Comparison of ENCODE assay signal across 25 mouse cellular contexts in genomic region chr6:58160852-58161251, GRCm38 (mm10). TPM values are rescaled to one million over a fixed set of nuclear protein-coding genes. Genes with fewer than 3 reads are reported as not detected.
DNase-seq lines count a peak whose midpoint lies in the region; ATAC-seq and TF ChIP-seq lines count a peak whose summit lies in the region.
"Had no signal": no experiment of that assay in that cellular context is flagged by ENCODE, and none has a peak within 500 bp of the region (broad histone marks: within the 10 kb centered on the region; RNA-seq: fewer than 3 reads in every experiment).

No protein-coding gene starts in this region.

- no peaks in the 10 kb centered on the region for H3K27me3 ChIP-seq in heart, embryonic 10.5 days (ENCODE audit: insufficient read depth, poor library complexity, severe bottlenecking)
- H3K27me3 ChIP-seq in limb, embryonic 11.5 days (ENCODE audit: control insufficient read depth, insufficient read depth, low read length): no peaks in the 10 kb centered on the region
- no peaks in the 10 kb centered on the region for H3K27me3 ChIP-seq in limb, embryonic 10.5 days (ENCODE audit: low read depth, poor library complexity, severe bottlenecking)
- H3K27me3 ChIP-seq in midbrain, embryonic 14.5 days (ENCODE audit: control insufficient read depth, insufficient read depth, low read length): no peaks in the 10 kb centered on the region
- no peaks in the 10 kb centered on the region for H3K27me3 ChIP-seq in midbrain, postnatal 0 days (ENCODE audit: insufficient read depth, low read length)
- H3K27me3 ChIP-seq: embryonic facial prominence, embryonic 12.5 days had no signal

- 83% methylated on average over 3 of the region's 3 CpGs for WGBS in heart, embryonic 10.5 days
- 91% methylated on average over 3 of the region's 3 CpGs for WGBS in limb, embryonic 11.5 days
- 98% methylated on average over 3 of the region's 3 CpGs for WGBS in limb, embryonic 10.5 days
- 96% methylated on average over 3 of the region's 3 CpGs for WGBS in midbrain, embryonic 14.5 days
- 92% methylated on average over 3 of the region's 3 CpGs for WGBS in midbrain, postnatal 0 days

- H3K4me2 ChIP-seq in limb, embryonic 11.5 days (ENCODE audit: low read depth, severe bottlenecking): no peak overlapping the region
- H3K4me2 ChIP-seq in midbrain, embryonic 14.5 days (ENCODE audit: low read length): no peak overlapping the region
- H3K4me2 ChIP-seq in midbrain, postnatal 0 days (ENCODE audit: low read depth, low read length, poor library complexity, severe bottlenecking): no peak overlapping the region
- H3K4me2 ChIP-seq: embryonic facial prominence, embryonic 12.5 days had no signal

- H3K36me3 ChIP-seq in heart, embryonic 10.5 days: no peaks in the 10 kb centered on the region
- H3K36me3 ChIP-seq in limb, embryonic 11.5 days (ENCODE audit: control insufficient read depth, insufficient read depth, low read length): no peaks in the 10 kb centered on the region
- no peaks in the 10 kb centered on the region for H3K36me3 ChIP-seq in limb, embryonic 10.5 days
- H3K36me3 ChIP-seq in midbrain, embryonic 14.5 days (ENCODE audit: control insufficient read depth, insufficient read depth, low read length): no peaks in the 10 kb centered on the region
- H3K36me3 ChIP-seq in midbrain, postnatal 0 days (ENCODE audit: insufficient read depth, low read length): no peaks in the 10 kb centered on the region
- H3K36me3 ChIP-seq: embryonic facial prominence, embryonic 12.5 days had no signal

- no peaks in the 10 kb centered on the region for H3K4me1 ChIP-seq in heart, embryonic 10.5 days
- H3K4me1 ChIP-seq in limb, embryonic 11.5 days (ENCODE audit: control insufficient read depth, insufficient read depth, low read length): no peaks in the 10 kb centered on the region
- no peaks in the 10 kb centered on the region for H3K4me1 ChIP-seq in limb, embryonic 10.5 days
- no peaks in the 10 kb centered on the region for H3K4me1 ChIP-seq in midbrain, embryonic 14.5 days (ENCODE audit: control insufficient read depth, insufficient read depth, low read length)
- H3K4me1 ChIP-seq in midbrain, postnatal 0 days (ENCODE audit: insufficient read depth, low read length): no peaks in the 10 kb centered on the region
- H3K4me1 ChIP-seq: embryonic facial prominence, embryonic 12.5 days had no signal

- no peak overlapping the region for H3K27ac ChIP-seq in heart, embryonic 10.5 days
- no peak overlapping the region for H3K27ac ChIP-seq in limb, embryonic 11.5 days (replicated peaks; ENCODE audit: low read depth, low read length)
- no peak overlapping the region for H3K27ac ChIP-seq in limb, embryonic 10.5 days
- no peak overlapping the region for H3K27ac ChIP-seq in midbrain, embryonic 14.5 days (replicated peaks; ENCODE audit: low read depth, low read length)
- H3K27ac ChIP-seq in midbrain, postnatal 0 days (ENCODE audit: low read depth, low read length): no peak overlapping the region
- H3K27ac ChIP-seq: embryonic facial prominence, embryonic 12.5 days; hindbrain, postnatal 0 days had no signal

- DNase-seq in heart, embryonic 10.5 days (ENCODE audit: low spot score): peak; percentile 58
- no peak for DNase-seq in heart, postnatal 25 days (ENCODE audit: low spot score)
- peak; percentile 12 for DNase-seq in limb, embryonic 11.5 days (ENCODE audit: low spot score)
- DNase-seq in limb, embryonic 10.5 days (ENCODE audit: low spot score): no peak
- DNase-seq in midbrain, embryonic 14.5 days: no peak
- no peak for DNase-seq in midbrain, postnatal 0 days (ENCODE audit: low spot score)
- no peak for DNase-seq in embryo, embryonic 11 days
- DNase-seq: adrenal gland, adult 2 months; adrenal gland, postnatal 25 days; cerebellum, adult 18-20 months; cerebellum, adult 9-11 months; cerebellum, postnatal 36 days; forebrain, postnatal 0 days; gastrocnemius, postnatal 14 days; heart, postnatal 36 days had no signal

- TF ChIP-seq CTCF in midbrain, postnatal 0 days (IDR thresholded peaks at IDR 0.05): no peak

- intact Hi-C loops in heart, postnatal 25 days (cut with DNase I): no loop called here

- no peak overlapping the region for H3K4me3 ChIP-seq in heart, embryonic 10.5 days
- H3K4me3 ChIP-seq in limb, embryonic 11.5 days (ENCODE audit: low read depth, low read length): no peak overlapping the region
- H3K4me3 ChIP-seq in limb, embryonic 10.5 days: no peak overlapping the region
- no peak overlapping the region for H3K4me3 ChIP-seq in midbrain, embryonic 14.5 days (replicated peaks; ENCODE audit: low read depth, low read length)
- no peak overlapping the region for H3K4me3 ChIP-seq in midbrain, postnatal 0 days (ENCODE audit: low read depth, low read length)
- H3K4me3 ChIP-seq: embryonic facial prominence, embryonic 12.5 days had no signal

- no peaks in the 10 kb centered on the region for H3K9me3 ChIP-seq in heart, embryonic 10.5 days
- no peaks in the 10 kb centered on the region for H3K9me3 ChIP-seq in limb, embryonic 11.5 days (ENCODE audit: control insufficient read depth, low read length)
- H3K9me3 ChIP-seq in limb, embryonic 10.5 days (replicated peaks): no peaks in the 10 kb centered on the region
- no peaks in the 10 kb centered on the region for H3K9me3 ChIP-seq in midbrain, embryonic 14.5 days (ENCODE audit: control insufficient read depth, low read length)
- H3K9me3 ChIP-seq in midbrain, postnatal 0 days (ENCODE audit: low read length): no peaks in the 10 kb centered on the region
- H3K9me3 ChIP-seq: embryonic facial prominence, embryonic 12.5 days had no signal

- H3K9ac ChIP-seq in limb, embryonic 11.5 days (ENCODE audit: low read length): no peak overlapping the region
- no peak overlapping the region for H3K9ac ChIP-seq in midbrain, embryonic 14.5 days (replicated peaks; ENCODE audit: low read length)
- H3K9ac ChIP-seq in midbrain, postnatal 0 days (replicated peaks; ENCODE audit: low read length, poor library complexity, severe bottlenecking): no peak overlapping the region
- H3K9ac ChIP-seq: embryonic facial prominence, embryonic 12.5 days; forebrain, postnatal 0 days had no signal

- no peak for ATAC-seq in limb, embryonic 11.5 days (ENCODE audit: insufficient number of reproducible peaks, low FRiP score, low TSS enrichment, low read depth)
- peak; percentile 25; the same call in 1 of the 2 replicates for ATAC-seq in midbrain, embryonic 14.5 days (ENCODE audit: low FRiP score, low TSS enrichment)
- ATAC-seq in midbrain, postnatal 0 days (ENCODE audit: low FRiP score): no peak
- ATAC-seq: forebrain, postnatal 0 days; hindbrain, postnatal 0 days had no signal

RNA-seq across cellular contexts. Expression of gene Vmn1r27, which starts 57.8 kb away (rescaled TPM):
- not detected in 2 replicates for polyA plus RNA-seq in heart, embryonic 10.5 days (2016; fragmentation: Nextera tagmentation; extraction: Ambion mirVana)
- not detected for total RNA-seq in heart, postnatal 25 days (2021)
- polyA plus RNA-seq in limb, embryonic 11.5 days (2014; fragmentation: Nextera tagmentation; extraction: Ambion mirVana): not detected in 2 replicates
- polyA plus RNA-seq in limb, embryonic 10.5 days (2016; fragmentation: Nextera tagmentation; extraction: Ambion mirVana): not detected in 2 replicates
- polyA plus RNA-seq in midbrain, embryonic 14.5 days (2014; fragmentation: Nextera tagmentation; extraction: Ambion mirVana): not detected in 2 replicates
- not detected in 2 replicates for total RNA-seq in midbrain, postnatal 0 days (2014; rRNA removed)
- polyA plus RNA-seq in midbrain, postnatal 0 days (2015; fragmentation: Nextera tagmentation; extraction: Ambion mirVana): not detected in 2 replicates
- total RNA-seq: adrenal gland, adult 2 months; adrenal gland, postnatal 25 days; ES-E14; forebrain, postnatal 0 days; gastrocnemius, adult 18-20 months; gastrocnemius, postnatal 14 days; heart, adult 8-10 months; heart, postnatal 36 days; hindbrain, postnatal 0 days had no signal
- polyA plus RNA-seq: adrenal gland, adult 2 months; embryonic facial prominence, embryonic 12.5 days; forebrain, embryonic 11.5 days; forebrain, postnatal 0 days; gonadal fat pad, adult 2 months; heart, embryonic 16.5 days; hindbrain, embryonic 11.5 days; hindbrain, postnatal 0 days; intestine, embryonic 14.5 days had no signal

Comparison
In these comparisons a context has a peak if more than half of its experiments do, and no peak if none do; other contexts are left out.
1. DNase-seq: peak in heart, embryonic 10.5 days (single experiment) and limb, embryonic 11.5 days (single experiment); none in heart, postnatal 25 days (single experiment), limb, embryonic 10.5 days (single experiment), midbrain, embryonic 14.5 days (single experiment), midbrain, postnatal 0 days (single experiment) and embryo, embryonic 11 days (single experiment).